Mouse (Mus musculus) heart, postnatal 10 days (tissue): ENCODE results near the gene Mcoln2. TPM values are rescaled to one million over a fixed set of nuclear protein-coding genes. Genes with fewer than 3 reads are reported as not detected.
A peak's percentile ranks its signal among the peaks of the same experiment; 100 is the strongest.
"Not testable (repeated sequence)": the region's sequence is repeated elsewhere in the genome, so short reads cannot be mapped to it uniquely, and the experiment has no call there.

ENCODE experiments used
- DNase-seq, 2 experiments: peaks; one replicate each; pipeline ENCODE4 v3.0.0; 2021
- intact Hi-C: fragments of 180-260 bp; cut with DNase I; formaldehyde crosslinking; loops from one replicate; pipeline ENCODE4 v1.15.1; 2025
- total RNA-seq, 2 experiments: library from RNA; stranded (reverse); gene quantifications; 2 replicates each; pipeline ENCODE4 v1.2.3; 2021

Gene Mcoln2
- total RNA-seq, 2 experiments from 2014 or later = 0.29 to 0.72 TPM

DNA sequence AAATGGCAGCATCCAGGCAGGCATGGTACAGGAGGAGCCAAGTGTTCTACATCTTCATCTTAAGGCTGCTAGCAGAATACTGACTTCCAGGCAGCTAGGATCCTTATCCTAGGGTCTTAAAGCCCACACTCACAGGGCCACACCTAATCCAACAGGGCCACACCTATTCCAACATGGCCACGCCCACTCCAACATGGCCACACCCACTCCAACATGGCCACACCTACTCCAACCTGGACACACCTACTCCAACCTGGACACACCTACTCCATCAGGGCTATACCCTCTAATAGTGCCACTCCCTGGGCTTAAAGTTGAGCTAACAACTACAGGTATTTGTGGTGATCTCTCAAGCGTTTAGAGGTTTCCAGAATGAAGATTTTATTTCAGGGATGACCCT is 30.7 kb downstream of the Mcoln2 start:
- DNase-seq = no peak
- intact Hi-C loops = loop anchor here (10.0 kb wide), 1 partner anchor 734 kb away; no protein-coding TSS in a partner anchor

DNA sequence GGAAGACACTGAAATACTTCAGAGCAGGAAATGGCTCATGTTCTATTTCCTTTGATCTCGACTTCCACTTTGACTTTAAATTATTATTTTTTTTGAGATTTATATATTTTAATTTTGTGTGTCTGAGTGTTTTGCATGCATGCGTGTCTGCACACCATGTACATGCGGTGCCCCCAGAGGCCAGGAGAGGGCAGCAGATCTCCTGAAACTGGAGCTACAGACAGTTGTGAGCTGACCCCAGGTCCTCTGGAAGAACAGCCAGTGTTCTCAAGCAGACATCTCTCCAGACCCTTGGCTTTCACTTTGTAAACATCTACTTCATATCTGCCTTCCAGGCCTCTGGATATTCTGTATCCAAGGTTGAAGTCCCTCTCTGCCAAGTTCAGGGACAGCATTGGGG is 31.4 kb downstream of the Mcoln2 start:
- intact Hi-C loops = loop anchor here (10.0 kb wide), 1 partner anchor 734 kb away; no protein-coding TSS in a partner anchor
- DNase-seq = peak; percentile 61 to 74

DNA sequence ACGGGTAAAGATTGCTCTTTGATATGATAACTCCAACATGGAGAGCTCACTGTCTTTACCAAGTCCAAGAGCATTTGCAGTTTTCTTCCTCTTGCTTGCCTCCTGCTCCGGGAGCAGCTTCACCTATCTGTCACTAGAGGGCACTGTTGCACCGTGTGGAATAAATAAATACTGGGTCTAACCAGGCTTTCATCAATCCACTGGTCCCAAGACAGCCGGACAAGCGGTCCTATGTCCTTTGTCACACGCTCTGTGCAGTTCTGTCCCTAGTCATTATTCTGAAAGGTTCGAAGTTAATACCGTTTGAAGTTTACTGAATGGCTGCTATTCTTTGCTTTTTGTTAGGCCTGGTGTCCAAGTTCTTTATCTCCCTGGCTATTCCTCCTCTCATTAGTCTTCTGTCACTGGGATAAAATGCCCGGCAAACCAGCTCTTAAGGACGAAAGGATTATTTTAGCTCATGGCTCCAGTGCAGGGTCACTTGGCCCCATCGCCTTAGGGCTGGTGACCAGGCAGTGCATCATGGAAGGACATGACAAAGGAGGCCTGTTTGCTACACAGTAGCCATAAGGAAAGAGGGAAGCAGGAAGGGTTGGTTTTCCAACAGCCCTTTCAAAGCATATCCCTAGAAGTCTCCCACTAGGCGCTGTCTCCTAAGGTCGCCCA is 35.5 kb downstream of the Mcoln2 start:
- intact Hi-C loops = loop anchor here (2.0 to 10.0 kb wide), 5 partner anchors 92 to 762 kb away; no protein-coding TSS in a partner anchor
- DNase-seq = peak; percentile 73 to 78

DNA sequence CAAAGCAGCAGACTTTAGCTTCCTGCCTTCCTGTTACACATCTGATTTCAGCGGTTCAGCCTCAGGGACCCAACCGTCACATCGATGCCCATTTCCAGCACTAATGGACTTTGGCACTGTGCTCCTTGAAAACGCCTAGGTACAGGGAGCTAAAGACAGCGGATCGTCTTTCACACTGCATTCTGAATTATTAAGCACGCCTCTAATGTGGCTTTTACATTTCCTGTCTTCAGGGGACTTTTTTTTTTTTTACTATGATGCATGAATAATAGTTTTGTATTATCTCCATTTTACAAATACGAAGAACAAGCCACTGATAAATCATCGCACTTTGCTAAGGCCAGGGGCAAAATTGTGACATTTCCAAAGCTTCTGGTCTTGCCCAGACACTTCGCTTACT is 36.4 kb downstream of the Mcoln2 start:
- DNase-seq = no peak
- intact Hi-C loops = loop anchor here (5.0 to 10.0 kb wide), 2 partner anchors 729 to 761 kb away; no protein-coding TSS in a partner anchor

DNA sequence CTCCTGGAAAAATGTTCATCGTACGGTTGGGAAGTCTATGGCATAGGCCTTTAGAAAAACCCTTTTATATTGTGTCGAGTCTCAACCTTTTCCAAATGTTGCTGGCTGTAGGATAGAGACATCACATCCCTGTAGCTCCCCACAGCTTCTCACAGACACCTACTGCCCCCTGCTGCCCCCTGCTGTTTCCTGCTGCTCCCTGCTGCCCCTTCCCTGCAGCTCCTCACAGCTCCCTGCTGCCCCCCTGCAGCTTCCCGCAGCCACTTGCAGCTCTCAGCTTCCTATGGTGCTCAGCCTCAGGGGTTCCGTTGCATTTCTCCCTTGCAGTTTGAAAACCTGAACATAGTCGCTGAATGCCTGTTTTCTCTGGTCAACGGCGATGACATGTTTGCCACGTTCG is 40.3 kb downstream of the Mcoln2 start:
- intact Hi-C loops = loop anchor here (5.0 to 10.0 kb wide), 2 partner anchors 725 to 757 kb away; no protein-coding TSS in a partner anchor
- DNase-seq = no peak

DNA sequence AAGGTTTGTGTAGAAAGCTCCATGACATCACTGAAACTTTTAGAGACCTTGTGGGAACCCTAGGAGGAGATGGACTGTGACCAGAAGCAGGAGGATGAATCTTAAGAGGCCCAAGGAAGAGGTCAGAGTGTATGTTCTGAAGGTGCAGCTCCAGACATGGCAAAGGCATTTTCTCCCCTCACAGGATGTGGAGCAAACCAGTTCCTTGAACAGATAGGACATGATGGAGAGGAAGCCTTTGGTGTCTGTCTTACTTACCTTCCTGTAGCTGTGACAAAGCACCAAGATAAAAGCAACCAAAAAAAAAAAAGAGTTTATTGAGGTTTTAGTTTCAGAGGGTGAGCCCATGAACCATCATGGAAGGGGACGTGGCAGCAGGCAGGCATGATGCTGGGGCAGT is 42.9 kb downstream of the Mcoln2 start:
- DNase-seq = no peak
- intact Hi-C loops = no loop called here

DNA sequence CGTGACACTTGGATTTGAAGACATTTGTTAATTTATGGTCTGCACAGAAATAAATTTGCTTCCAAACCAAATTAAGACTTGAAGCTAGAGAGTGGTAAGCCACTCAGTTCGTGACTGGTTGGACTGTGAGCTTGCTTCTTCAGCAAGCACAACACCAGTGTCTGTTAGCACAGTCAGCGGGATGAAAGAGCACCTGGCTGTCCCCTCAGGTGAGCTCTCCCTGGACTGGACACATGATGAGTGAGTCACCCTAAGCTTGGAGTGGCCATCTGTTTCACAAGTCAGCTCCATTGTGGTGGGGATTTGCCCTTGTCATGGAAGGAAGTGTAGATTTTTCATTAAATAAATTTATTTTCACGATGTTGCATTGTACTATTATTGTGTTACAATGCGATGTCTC is 45.5 kb downstream of the Mcoln2 start:
- no peak for DNase-seq
- intact Hi-C loops = no loop called here

DNA sequence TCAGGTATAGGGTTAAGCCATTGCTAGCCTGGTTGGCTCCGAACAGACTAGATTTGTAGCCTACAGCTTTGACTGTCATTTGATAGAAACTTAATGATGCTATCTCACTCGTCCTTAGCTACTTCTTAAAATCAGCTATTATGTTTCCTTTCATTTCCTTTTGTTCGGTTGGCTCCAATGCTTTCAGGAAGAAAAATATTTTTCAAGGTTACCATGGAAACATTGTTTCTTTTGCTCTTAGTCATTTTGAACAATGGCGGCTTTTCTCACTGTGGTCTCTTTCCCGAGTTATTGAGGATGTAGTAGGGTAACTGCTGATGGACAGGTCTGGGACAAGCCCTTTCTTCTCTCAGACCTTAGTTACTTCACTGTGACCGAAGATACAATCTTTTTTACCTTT is 46.7 kb downstream of the Mcoln2 start:
- DNase-seq = no peak
- intact Hi-C loops = no loop called here

DNA sequence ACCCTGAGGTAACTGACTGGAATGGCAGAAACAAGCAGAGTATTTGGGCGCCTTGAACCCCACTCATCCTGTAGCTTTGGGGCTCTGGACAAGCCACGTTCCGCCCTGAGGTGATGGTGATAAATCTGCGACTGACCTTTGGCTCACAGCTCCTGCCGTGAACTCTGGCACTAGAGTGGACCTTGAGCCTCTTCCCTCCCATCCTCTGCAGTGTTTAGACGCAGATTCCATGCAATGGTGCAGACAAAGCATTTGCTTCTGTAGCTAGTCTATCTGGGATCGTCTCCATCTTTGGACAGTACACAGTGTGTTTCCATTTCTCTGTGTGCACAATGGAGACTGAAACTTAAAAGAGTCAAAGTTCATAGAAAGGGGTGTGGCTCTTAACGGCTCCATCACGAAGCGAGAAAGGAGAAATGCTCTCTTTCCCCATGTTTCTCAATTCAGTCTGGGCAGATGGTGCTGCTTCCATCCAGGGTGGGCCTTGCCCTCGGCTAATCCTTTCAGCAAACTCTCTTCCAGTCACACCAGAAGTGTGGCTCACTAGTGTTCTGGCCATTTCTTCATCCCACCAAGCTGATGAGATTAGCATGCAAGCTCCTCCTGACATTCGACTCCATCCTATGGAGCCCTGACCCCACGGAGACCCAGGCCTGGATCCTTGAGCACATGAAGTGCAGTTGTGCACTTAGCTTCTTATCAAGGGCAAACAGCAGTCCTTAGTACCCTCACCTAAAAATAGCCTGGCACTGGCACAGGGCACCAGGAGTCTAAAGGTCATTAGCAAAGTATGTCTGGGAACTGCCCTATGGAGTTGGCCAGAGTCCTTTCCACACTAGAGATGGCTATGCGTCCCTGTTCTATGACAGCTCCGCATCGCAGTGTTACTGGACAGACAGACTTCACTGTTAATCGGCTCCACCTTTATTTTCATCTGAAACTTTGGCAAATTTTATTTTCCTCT is 47.4 kb downstream of the Mcoln2 start:
- intact Hi-C loops = no loop called here
- peak; percentile 64 to 73 for DNase-seq

DNA sequence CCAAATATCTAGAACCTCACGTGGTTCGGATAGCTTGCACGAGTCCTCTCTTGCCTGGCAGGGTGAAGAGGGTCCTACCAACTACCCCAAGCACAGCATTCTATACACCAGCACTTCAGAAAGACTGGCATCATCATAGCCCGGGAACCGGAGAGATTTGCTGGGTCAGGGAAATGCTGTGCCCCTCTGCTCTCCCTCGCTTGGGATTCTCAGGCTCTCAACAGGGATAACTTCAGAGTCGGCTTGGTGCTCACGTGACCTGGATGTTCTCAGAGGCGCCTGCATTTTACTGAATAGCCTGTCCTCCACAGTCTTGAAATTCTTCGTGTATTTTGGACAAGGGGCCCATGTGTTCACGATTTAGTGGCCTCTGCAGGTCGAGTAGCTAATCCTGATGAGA is 48.2 kb downstream of the Mcoln2 start:
- intact Hi-C loops = no loop called here
- DNase-seq = peak; percentile 30 to 31

DNA sequence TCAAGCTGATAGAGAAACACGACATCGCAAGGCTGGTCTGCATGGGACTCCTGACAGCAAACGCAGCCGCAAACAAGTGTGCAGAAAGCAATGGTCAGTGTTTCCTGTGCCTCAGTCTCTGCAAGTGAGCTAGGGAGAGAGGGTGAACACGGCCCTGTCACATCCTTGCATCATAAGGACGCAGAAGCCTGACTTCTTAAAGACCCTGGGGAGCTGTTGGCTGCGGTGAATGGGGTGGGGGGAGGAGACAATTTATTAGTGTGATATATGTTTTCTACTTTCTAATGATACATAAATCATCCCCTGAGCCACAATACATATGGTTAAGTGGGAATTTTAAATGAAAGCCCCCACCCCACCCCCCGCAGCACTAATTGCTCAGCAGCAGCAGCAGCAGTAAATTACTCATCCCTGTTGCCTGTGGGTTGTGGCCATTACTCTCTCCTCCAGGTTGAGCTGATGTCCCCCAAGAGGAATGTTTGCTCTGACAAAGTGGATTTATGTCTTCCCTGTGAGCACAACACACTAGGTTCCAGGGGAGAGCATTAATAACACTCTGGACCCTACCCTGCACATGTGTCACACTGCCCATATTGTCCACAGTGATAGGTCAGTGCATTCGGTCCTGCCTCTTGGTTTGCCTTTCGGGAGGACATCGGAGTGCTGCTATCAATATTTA is 49.3 kb downstream of the Mcoln2 start:
- no peak for DNase-seq
- intact Hi-C loops = no loop called here

DNA sequence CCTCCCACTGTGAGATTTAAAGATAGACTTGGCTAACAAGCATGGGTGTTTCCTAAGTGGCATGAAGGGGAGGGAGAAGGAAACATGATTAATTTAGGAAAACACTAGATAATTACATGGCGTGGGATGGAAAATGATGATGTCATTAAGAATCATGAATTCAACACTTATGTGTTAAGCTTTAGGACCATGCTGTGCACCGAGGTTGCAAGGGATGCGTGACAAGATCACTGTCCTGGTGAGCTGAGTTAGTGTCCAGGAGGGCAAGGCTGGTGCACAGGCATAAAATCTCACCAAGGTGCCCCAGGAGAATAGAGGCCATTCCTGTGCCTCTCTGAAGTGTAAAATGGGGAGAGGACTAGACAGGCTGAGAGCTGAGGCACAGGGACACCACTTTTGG is 49.9 kb downstream of the Mcoln2 start:
- no peak for DNase-seq
- intact Hi-C loops = no loop called here

DNA sequence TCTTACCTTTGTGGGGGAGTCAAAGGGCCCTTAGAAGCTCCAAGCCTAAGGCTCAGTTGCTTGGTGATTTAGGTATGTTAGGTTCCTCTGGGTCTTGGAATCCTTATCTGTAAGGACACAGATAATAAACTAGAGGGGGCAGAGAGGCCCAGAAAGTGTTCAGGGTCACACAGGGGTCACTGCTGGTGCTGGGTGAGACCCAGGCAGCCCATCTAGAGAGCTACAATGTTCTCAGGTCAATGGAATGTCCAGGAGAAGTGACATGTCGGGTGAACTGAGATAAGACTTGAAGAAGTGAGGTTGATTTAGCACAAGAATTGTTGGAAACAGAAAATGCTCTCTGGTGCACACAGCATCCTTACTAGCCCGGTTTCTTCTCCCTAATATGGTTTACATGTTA is 54.7 kb downstream of the Mcoln2 start:
- intact Hi-C loops = no loop called here
- DNase-seq = no peak

DNA sequence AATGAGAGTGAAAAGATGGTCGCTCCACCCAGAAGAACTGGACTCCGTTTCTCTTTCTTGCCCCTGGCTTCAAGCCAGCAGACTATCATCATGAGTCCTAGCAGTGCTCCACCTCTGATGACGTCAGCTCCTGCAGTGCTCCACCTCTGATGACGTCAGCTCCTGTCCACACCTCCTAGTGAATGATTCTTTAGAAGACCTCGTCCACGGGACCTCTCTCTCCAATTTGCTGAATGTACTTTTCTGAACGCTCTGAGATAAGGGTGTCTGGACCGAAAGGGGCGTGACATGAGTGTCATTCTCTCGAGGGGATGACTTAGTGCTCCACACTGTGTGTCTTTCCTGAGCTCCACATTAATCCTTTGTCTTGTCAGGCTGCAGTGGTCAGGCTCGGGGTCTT is 55.7 kb downstream of the Mcoln2 start:
- intact Hi-C loops = no loop called here
- no peak for DNase-seq

DNA sequence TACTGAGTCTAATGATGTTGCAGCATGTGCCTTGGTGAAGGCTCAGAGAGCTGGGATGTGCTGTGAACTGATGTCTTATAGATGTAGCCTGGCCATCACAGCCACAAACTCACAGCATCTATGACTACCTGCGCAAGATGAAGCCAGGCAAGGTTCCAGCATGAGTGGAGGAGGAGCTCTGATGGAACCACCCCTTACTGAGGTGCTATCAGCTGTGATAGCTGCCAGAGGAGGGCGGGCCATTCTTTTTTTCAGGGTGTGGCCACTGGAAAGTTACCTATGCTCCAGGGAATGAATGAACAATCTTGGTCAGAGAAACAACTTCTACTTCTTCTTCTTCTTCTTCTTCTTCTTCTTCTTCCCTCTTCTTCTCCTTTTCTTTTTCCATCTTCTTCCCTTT is 57.0 kb downstream of the Mcoln2 start:
- intact Hi-C loops = no loop called here
- DNase-seq = no peak

DNA sequence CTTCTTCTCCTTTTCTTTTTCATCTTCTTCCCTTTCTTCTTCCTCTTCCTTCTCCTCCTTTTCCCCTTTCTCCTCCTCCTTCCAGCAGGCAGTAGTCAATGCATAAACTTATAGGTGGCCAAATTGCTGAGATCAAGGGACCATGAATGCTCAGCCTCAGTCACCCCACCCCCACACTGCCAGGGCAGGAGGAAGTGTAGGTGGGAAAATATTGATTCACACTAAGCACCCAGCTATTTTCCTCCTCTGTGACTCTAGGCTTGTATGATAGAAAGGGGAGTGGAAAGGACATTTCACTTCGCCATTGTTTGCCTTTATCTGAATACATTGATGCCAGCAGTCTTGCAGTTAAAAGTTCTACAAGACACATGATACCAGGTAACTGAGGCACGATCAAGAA is 57.8 kb downstream of the Mcoln2 start:
- no peak for DNase-seq
- intact Hi-C loops = no loop called here

DNA sequence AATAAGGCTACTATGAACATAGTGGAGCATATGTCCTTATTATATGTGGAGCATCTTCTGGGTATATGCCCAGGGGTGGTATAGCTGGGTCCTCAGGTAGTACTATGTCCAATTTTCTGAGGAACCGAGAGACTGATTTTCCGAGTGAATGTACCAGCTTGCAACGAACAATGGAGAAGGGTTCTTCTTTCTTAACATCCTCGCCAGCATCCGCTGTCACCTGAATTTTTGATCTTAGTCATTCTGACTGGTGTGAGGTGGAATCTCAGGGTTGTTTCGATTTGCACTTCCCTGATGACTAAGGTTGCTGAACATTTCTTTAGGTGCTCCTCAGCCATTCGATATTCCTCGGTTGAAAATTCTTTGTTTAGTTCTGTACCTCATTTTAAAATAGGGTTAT is 60.1 kb downstream of the Mcoln2 start:
- intact Hi-C loops, DNase-seq: not testable (repeated sequence)

DNA sequence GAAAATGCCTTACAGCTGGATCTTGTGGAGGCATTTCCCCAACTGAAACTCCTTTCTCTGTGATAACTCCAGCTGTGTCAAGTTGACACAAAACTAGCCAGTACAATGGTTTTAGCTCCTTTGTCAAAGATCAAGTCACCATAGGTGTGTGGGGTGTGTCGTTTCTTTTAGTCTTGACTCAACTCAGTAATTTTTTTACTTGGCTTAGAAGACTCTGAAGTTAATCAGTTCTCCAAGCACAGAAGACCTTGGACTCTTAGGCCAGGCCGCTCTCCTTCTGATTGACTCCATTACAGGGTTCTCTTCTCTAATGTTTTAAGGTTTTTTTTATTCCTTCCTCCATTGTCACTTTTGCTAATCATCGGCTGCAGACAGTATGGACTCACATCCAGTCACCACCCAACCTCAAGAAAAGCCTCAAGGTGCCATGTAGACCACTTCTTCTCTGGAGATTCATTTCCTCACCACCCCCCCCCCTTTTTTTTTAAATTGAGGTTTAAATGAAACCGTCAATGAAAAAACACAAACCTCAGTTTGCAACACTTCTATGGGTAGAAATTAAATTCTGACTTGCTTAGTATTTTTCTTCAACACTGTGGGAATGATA is 61.6 kb downstream of the Mcoln2 start:
- intact Hi-C loops = no loop called here
- no peak for DNase-seq

DNA sequence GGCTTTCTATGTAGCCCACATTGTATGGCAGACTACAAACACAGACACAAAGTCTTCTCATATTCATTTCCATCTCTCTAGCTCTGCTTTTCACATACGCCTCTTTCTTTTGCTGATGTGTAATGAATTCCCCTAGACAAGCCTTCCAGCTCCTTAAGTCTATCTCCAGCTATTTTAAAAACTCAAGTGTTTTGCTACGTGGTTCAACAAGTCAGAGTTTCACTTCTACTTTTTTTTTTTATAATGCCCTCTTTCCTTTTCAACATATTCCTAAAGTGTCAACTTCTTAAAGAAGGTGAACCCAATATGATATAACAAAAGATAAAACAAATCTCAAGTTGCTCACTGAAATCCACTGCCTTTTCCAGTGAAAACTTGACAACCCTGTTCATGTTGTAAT is 62.3 kb downstream of the Mcoln2 start:
- intact Hi-C loops = no loop called here
- DNase-seq = no peak

DNA sequence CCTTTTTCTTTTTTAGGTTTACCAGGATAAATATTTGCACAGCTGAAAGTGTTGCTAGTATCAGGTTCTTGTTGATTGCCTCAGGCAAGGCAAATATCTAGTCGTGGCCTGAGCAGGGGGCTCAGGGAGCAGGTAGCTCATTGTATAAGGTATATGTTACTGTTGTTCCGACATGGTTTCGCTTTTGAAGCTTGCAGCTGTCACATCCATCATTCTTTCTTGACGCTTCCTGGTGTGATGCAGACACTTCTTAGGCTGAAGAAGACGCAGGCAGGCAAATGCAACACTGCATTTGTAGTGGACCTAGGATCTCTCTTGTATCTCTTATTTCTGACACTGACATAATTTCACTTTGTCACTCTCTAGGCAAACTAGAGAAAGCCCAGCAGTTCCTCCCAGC is 63.7 kb downstream of the Mcoln2 start:
- intact Hi-C loops = no loop called here
- no peak for DNase-seq

DNA sequence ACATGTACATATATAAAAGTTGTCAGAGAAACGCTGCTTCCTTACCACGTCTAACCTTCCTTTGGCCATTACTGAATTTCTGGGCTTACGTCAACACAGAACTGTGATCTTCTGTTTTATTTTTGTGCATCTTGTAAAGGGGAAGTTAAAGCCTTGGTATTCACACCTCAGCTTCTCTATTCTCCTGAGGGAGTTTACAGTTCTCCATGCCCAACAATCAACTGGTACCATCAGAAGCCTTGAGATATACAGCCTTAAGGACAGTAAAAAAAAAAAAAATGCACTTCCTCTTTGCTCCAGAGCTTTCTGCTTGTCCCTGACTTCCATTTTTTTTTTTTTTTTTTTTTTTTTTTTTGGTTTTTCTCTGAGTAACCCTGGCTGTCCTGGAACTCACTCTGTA is 66.9 kb downstream of the Mcoln2 start:
- intact Hi-C loops = no loop called here
- DNase-seq = no peak
